Mouse (Mus musculus): ENCODE measurements around the gene Otop3. TPM values are rescaled to one million over a fixed set of nuclear protein-coding genes. Genes with fewer than 3 reads are reported as not detected.

The Otop3 gene
- total and polyA plus RNA-seq, 3 experiments: not detected

DNA sequence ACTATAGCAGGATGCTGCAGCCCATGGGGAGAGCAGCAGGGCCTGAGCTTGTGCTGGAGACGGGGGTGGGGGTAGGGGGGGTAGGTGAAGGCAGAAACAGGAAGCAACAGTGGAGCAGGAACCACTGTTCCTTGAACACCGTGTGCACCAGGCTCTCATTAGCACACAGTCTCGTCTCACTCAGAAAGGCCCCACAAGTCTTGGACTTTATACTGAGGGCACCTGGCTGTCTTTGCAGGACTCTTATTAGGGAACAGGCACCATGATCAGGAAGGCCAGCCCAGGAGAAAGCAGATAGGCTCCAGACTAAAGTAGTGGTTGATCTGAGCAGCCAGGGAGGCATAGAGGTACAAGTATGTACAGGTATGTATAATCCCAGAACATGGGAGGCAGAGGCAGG lies 2.8 kb downstream of the Otop3 start:
- 42% methylated on average over 3 of the region's 3 CpGs for WGBS
- no peak overlapping the region for H3K9ac ChIP-seq (ENCODE audit: low read depth, low read length)
- DNase-seq: no peak
- H3K79me2 ChIP-seq (replicated peaks; ENCODE audit: control insufficient read depth, insufficient read depth, low read length): no peaks in the 10 kb centered on the region
- TF ChIP-seq POLR2A (IDR thresholded peaks at IDR 0.05; ENCODE audit: insufficient read depth, low read depth, low read length): no peak
- no peak for TF ChIP-seq CTCF (IDR thresholded peaks at IDR 0.05)
- no peak for TF ChIP-seq EP300 (IDR thresholded peaks at IDR 0.05; ENCODE audit: insufficient read depth, low read depth, low read length)
- H3K36me3 ChIP-seq (ENCODE audit: control insufficient read depth, insufficient read depth, low read length): no peaks in the 10 kb centered on the region
- H3K4me3 ChIP-seq: no peak overlapping the region
- intact Hi-C loops (cut with DNase I): no loop called here
- H3K27me3 ChIP-seq (ENCODE audit: control insufficient read depth, insufficient read depth, low read length): peaks cover 6% of the 10 kb centered on the region
- no peak overlapping the region for H3K27ac ChIP-seq
- no peaks in the 10 kb centered on the region for H3K4me1 ChIP-seq (ENCODE audit: control insufficient read depth, insufficient read depth, low read length)

GRCm38 (mm10) chr11:115337826-115338225 lies 3.3 kb downstream of the Otop3 start:
- H3K27ac ChIP-seq: no peak overlapping the region
- DNase-seq: no peak
- intact Hi-C loops (cut with DNase I): no loop called here
- no peak for TF ChIP-seq POLR2A (IDR thresholded peaks at IDR 0.05; ENCODE audit: insufficient read depth, low read depth, low read length)
- TF ChIP-seq CTCF (IDR thresholded peaks at IDR 0.05): no peak
- TF ChIP-seq EP300 (IDR thresholded peaks at IDR 0.05; ENCODE audit: insufficient read depth, low read depth, low read length): no peak
- H3K36me3 ChIP-seq (ENCODE audit: control insufficient read depth, insufficient read depth, low read length): no peaks in the 10 kb centered on the region
- H3K79me2 ChIP-seq (replicated peaks; ENCODE audit: control insufficient read depth, insufficient read depth, low read length): no peaks in the 10 kb centered on the region
- peaks cover 6% of the 10 kb centered on the region for H3K27me3 ChIP-seq (ENCODE audit: control insufficient read depth, insufficient read depth, low read length)
- H3K9ac ChIP-seq (ENCODE audit: low read depth, low read length): no peak overlapping the region
- 44% methylated on average over 1 of the region's 1 CpGs for WGBS
- no peaks in the 10 kb centered on the region for H3K4me1 ChIP-seq (ENCODE audit: control insufficient read depth, insufficient read depth, low read length)
- no peak overlapping the region for H3K4me3 ChIP-seq

DNA sequence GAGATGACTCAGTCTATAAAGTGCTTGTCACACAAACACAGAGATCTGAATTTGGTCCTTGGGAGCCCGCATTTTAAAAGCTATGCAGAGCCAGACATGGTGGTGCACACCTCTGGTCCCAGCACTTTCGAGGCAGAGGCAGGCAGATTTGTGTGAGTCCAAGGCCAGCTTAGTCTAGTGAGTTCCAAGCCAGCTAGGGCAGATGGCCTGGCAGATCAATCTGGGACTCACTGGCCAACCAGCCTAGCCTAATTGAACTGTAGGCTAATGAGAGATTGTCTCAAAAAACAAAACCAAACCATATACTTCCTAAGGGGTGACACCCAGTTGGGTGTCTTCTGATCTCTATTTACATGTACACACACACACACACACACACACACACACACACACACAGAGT lies 6.7 kb downstream of the Otop3 start:
- no peak for TF ChIP-seq POLR2A (IDR thresholded peaks at IDR 0.05; ENCODE audit: insufficient read depth, low read depth, low read length)
- TF ChIP-seq EP300 (IDR thresholded peaks at IDR 0.05; ENCODE audit: insufficient read depth, low read depth, low read length): no peak
- no peak for TF ChIP-seq CTCF (IDR thresholded peaks at IDR 0.05)
- Histone ChIP-seq H3K4me3 (no peak overlapping the region), H3K4me1 (ENCODE audit: control insufficient read depth, insufficient read depth, low read length) (no peaks in the 10 kb centered on the region), H3K27ac (no peak overlapping the region), H3K9ac (ENCODE audit: low read depth, low read length) (no peak overlapping the region), H3K36me3 (ENCODE audit: control insufficient read depth, insufficient read depth, low read length) (no peaks in the 10 kb centered on the region), H3K27me3 (ENCODE audit: control insufficient read depth, insufficient read depth, low read length) (no peaks in the 10 kb centered on the region; the same call in 1 of the 2 replicates), H3K79me2 (replicated peaks; ENCODE audit: control insufficient read depth, insufficient read depth, low read length) (no peaks in the 10 kb centered on the region)
- DNase-seq: no peak
- intact Hi-C loops (cut with DNase I): no loop called here
- 65% methylated on average over 2 of the region's 2 CpGs for WGBS

GRCm38 (mm10) chr11:115341866-115342265 lies 7.3 kb downstream of the Otop3 start:
- TF ChIP-seq EP300 (IDR thresholded peaks at IDR 0.05; ENCODE audit: insufficient read depth, low read depth, low read length) (no peak), CTCF (IDR thresholded peaks at IDR 0.05) (no peak), POLR2A (IDR thresholded peaks at IDR 0.05; ENCODE audit: insufficient read depth, low read depth, low read length) (no peak)
- Histone ChIP-seq H3K27me3 (ENCODE audit: control insufficient read depth, insufficient read depth, low read length) (no peaks in the 10 kb centered on the region; the same call in 1 of the 2 replicates), H3K4me3 (no peak overlapping the region), H3K4me1 (ENCODE audit: control insufficient read depth, insufficient read depth, low read length) (no peaks in the 10 kb centered on the region), H3K79me2 (replicated peaks; ENCODE audit: control insufficient read depth, insufficient read depth, low read length) (no peaks in the 10 kb centered on the region), H3K36me3 (ENCODE audit: control insufficient read depth, insufficient read depth, low read length) (no peaks in the 10 kb centered on the region), H3K9ac (ENCODE audit: low read depth, low read length) (no peak overlapping the region), H3K27ac (no peak overlapping the region)
- intact Hi-C loops (cut with DNase I): no loop called here
- no peak for DNase-seq
- 65% methylated on average over 6 of the region's 6 CpGs for WGBS

- DNase-seq: no peak
Observed at GRCm38 (mm10) chr11:115344967-115345366, 10.4 kb downstream of the Otop3 start.

GRCm38 (mm10) chr11:115345515-115345914 lies 11.0 kb downstream of the Otop3 start:
- Histone ChIP-seq H3K27ac (no peak overlapping the region), H3K36me3 (ENCODE audit: control insufficient read depth, insufficient read depth, low read length) (no peaks in the 10 kb centered on the region), H3K4me3 (no peak overlapping the region), H3K4me1 (ENCODE audit: control insufficient read depth, insufficient read depth, low read length) (no peaks in the 10 kb centered on the region), H3K79me2 (replicated peaks; ENCODE audit: control insufficient read depth, insufficient read depth, low read length) (no peaks in the 10 kb centered on the region), H3K27me3 (ENCODE audit: control insufficient read depth, insufficient read depth, low read length) (no peaks in the 10 kb centered on the region; the same call in 1 of the 2 replicates), H3K9ac (ENCODE audit: low read depth, low read length) (no peak overlapping the region)
- TF ChIP-seq POLR2A (IDR thresholded peaks at IDR 0.05; ENCODE audit: insufficient read depth, low read depth, low read length): no peak
- no peak for TF ChIP-seq CTCF (IDR thresholded peaks at IDR 0.05)
- TF ChIP-seq EP300 (IDR thresholded peaks at IDR 0.05; ENCODE audit: insufficient read depth, low read depth, low read length): no peak
- no peak for DNase-seq
- WGBS: 34% methylated on average over 7 of the region's 7 CpGs
- intact Hi-C loops (cut with DNase I): no loop called here

More at GRCm38 (mm10) chr11:115344967-115345366, 10.4 kb downstream of the Otop3 start:
- Histone ChIP-seq H3K9ac (ENCODE audit: low read depth, low read length) (no peak overlapping the region), H3K27ac (no peak overlapping the region), H3K27me3 (ENCODE audit: control insufficient read depth, insufficient read depth, low read length) (no peaks in the 10 kb centered on the region; the same call in 1 of the 2 replicates), H3K79me2 (replicated peaks; ENCODE audit: control insufficient read depth, insufficient read depth, low read length) (no peaks in the 10 kb centered on the region), H3K4me1 (ENCODE audit: control insufficient read depth, insufficient read depth, low read length) (no peaks in the 10 kb centered on the region), H3K36me3 (ENCODE audit: control insufficient read depth, insufficient read depth, low read length) (no peaks in the 10 kb centered on the region), H3K4me3 (no peak overlapping the region)
- TF ChIP-seq CTCF (IDR thresholded peaks at IDR 0.05): no peak
- TF ChIP-seq EP300 (IDR thresholded peaks at IDR 0.05; ENCODE audit: insufficient read depth, low read depth, low read length): no peak
- TF ChIP-seq POLR2A (IDR thresholded peaks at IDR 0.05; ENCODE audit: insufficient read depth, low read depth, low read length): no peak
- intact Hi-C loops (cut with DNase I): no loop called here
- WGBS: 17% methylated on average over 12 of the region's 12 CpGs
